Mouse (Mus musculus) midbrain, embryonic 10.5 days (tissue): ENCODE measurements at regions not wholly inside any gene's neighbourhood (a gene's known extent, or its start where the extent isn't known, plus 50 kb on each side); places are given as distances from the start of the nearest gene placed in this dataset.

Source experiments
- DNase-seq: peaks from one replicate; pipeline ENCODE4 v3.0.0-alpha.2; 2017; ENCODE audit warnings: low spot score
- H3K27ac ChIP-seq: fragments of 300-500 bp; sonication (generic); replicated peaks from 2 replicates; pipeline ENCODE4 v1.5.1; 2016; ENCODE audit warnings: mild to moderate bottlenecking
- H3K27me3 ChIP-seq: fragments of 300-500 bp; sonication (generic); 2 replicates; pipeline ENCODE4 v1.6.1; 2016; ENCODE audit warnings: low read depth, mild to moderate bottlenecking; ENCODE audit not compliant: poor library complexity, severe bottlenecking
- H3K36me3 ChIP-seq: fragments of 300-500 bp; sonication (generic); 2 replicates; pipeline ENCODE4 v1.6.1; 2016; ENCODE audit warnings: mild to moderate bottlenecking, moderate library complexity
- H3K4me1 ChIP-seq: fragments of 300-500 bp; sonication (generic); 2 replicates; pipeline ENCODE4 v1.6.1; 2016
- H3K4me3 ChIP-seq: fragments of 300-500 bp; sonication (generic); 2 replicates; pipeline ENCODE4 v1.5.1; 2016; ENCODE audit warnings: mild to moderate bottlenecking, moderate library complexity
- H3K9me3 ChIP-seq: fragments of 300-500 bp; sonication (generic); replicated peaks from 2 replicates; pipeline ENCODE4 v1.6.1; 2016; ENCODE audit warnings: mild to moderate bottlenecking
- WGBS: fragments of 180-500 bp; shearing (Covaris S2); methylation state at CpG from one replicate; pipeline ENCODE4 v1.1.7; 2016; 5-methylcytosine and 5-hydroxymethylcytosine counted together

- no peak overlapping the region for H3K4me3 ChIP-seq
- peaks cover under 1% of the 10 kb centered on the region; the same call in 1 of the 2 replicates for H3K4me1 ChIP-seq
- no peak overlapping the region for H3K27ac ChIP-seq
- H3K9me3 ChIP-seq: no peaks in the 10 kb centered on the region
- 89% methylated on average over 12 of the region's 12 CpGs for WGBS
- DNase-seq: no peak
- no peaks in the 10 kb centered on the region for H3K36me3 ChIP-seq
- H3K27me3 ChIP-seq: no peaks in the 10 kb centered on the region
Measured at GRCm38 (mm10) chr13:59393231-59393938, 191.6 kb downstream of the Agtpbp1 start.

- no peak overlapping the region for H3K4me3 ChIP-seq
- no peaks in the 10 kb centered on the region for H3K9me3 ChIP-seq
- no peak for DNase-seq
- peaks cover 6% of the 10 kb centered on the region for H3K4me1 ChIP-seq
- H3K36me3 ChIP-seq: no peaks in the 10 kb centered on the region
- no peak overlapping the region for H3K27ac ChIP-seq
- 85% methylated on average over 4 of the region's 4 CpGs for WGBS
- H3K27me3 ChIP-seq: no peaks in the 10 kb centered on the region
Measured at GRCm38 (mm10) chr13:59392828-59393227, 192.2 kb downstream of the Agtpbp1 start.

- WGBS: 83% methylated on average over 14 of the region's 14 CpGs
- peak; percentile 31 for DNase-seq
Measured at GRCm38 (mm10) chr13:59387627-59388325, 197.3 kb downstream of the Agtpbp1 start.

GRCm38 (mm10) chr13:59386935-59387540, 198.0 kb downstream of the Agtpbp1 start:
- WGBS: 80% methylated on average over 7 of the region's 7 CpGs
- no peak for DNase-seq
- Histone ChIP-seq H3K36me3 (no peaks in the 10 kb centered on the region), H3K27me3 (no peaks in the 10 kb centered on the region), H3K4me3 (no peak overlapping the region), H3K9me3 (no peaks in the 10 kb centered on the region), H3K4me1 (peaks cover 23% of the 10 kb centered on the region), H3K27ac (no peak overlapping the region)

More at GRCm38 (mm10) chr13:59387627-59388325, 197.3 kb downstream of the Agtpbp1 start:
- H3K27ac ChIP-seq: 0 out of 2 replicates have a peak overlapping the region, but pooled peaks have one; percentile 29
- no peak overlapping the region for H3K4me3 ChIP-seq
- no peaks in the 10 kb centered on the region for H3K36me3 ChIP-seq
- H3K4me1 ChIP-seq: peaks cover 23% of the 10 kb centered on the region
- H3K9me3 ChIP-seq: no peaks in the 10 kb centered on the region
- H3K27me3 ChIP-seq: no peaks in the 10 kb centered on the region

- Histone ChIP-seq H3K27ac (no peak overlapping the region), H3K36me3 (no peaks in the 10 kb centered on the region), H3K9me3 (no peaks in the 10 kb centered on the region), H3K27me3 (no peaks in the 10 kb centered on the region), H3K4me3 (no peak overlapping the region), H3K4me1 (peaks cover 23% of the 10 kb centered on the region)
- DNase-seq: peak; percentile 13
- WGBS: 73% methylated on average over 6 of the region's 6 CpGs
Measured at GRCm38 (mm10) chr13:59385824-59386223, 199.2 kb downstream of the Agtpbp1 start.

- Histone ChIP-seq H3K27me3 (no peaks in the 10 kb centered on the region), H3K9me3 (no peaks in the 10 kb centered on the region), H3K4me3 (no peak overlapping the region), H3K27ac (no peak overlapping the region), H3K4me1 (0 out of 2 replicates have a peak, but pooled peaks cover 6% of the 10 kb centered on the region), H3K36me3 (no peaks in the 10 kb centered on the region)
- no peak for DNase-seq
- 92% methylated on average over 12 of the region's 12 CpGs for WGBS
Measured at GRCm38 (mm10) chr13:59370141-59370816, 214.7 kb downstream of the Agtpbp1 start.

- DNase-seq: no peak
- H3K27me3 ChIP-seq: no peaks in the 10 kb centered on the region
- no peaks in the 10 kb centered on the region for H3K9me3 ChIP-seq
- WGBS: 86% methylated on average over 13 of the region's 13 CpGs
- 0 out of 2 replicates have a peak, but pooled peaks cover 6% of the 10 kb centered on the region for H3K4me1 ChIP-seq
- H3K4me3 ChIP-seq: no peak overlapping the region
- H3K36me3 ChIP-seq: no peaks in the 10 kb centered on the region
- no peak overlapping the region for H3K27ac ChIP-seq
Measured at GRCm38 (mm10) chr13:59368550-59369449, 216.2 kb downstream of the Agtpbp1 start.

- Histone ChIP-seq H3K27ac (no peak overlapping the region), H3K36me3 (no peaks in the 10 kb centered on the region), H3K4me1 (0 out of 2 replicates have a peak, but pooled peaks cover 6% of the 10 kb centered on the region), H3K27me3 (no peaks in the 10 kb centered on the region), H3K4me3 (no peak overlapping the region), H3K9me3 (no peaks in the 10 kb centered on the region)
- 42% methylated on average over 5 of the region's 5 CpGs for WGBS
- DNase-seq: peak; percentile 82
Measured at GRCm38 (mm10) chr13:59365460-59365859, 219.6 kb downstream of the Agtpbp1 start.

- Histone ChIP-seq H3K4me1 (0 out of 2 replicates have a peak, but pooled peaks cover 4% of the 10 kb centered on the region), H3K4me3 (no peak overlapping the region), H3K9me3 (no peaks in the 10 kb centered on the region), H3K27me3 (no peaks in the 10 kb centered on the region), H3K36me3 (no peaks in the 10 kb centered on the region), H3K27ac (no peak overlapping the region)
- 81% methylated on average over 10 of the region's 10 CpGs for WGBS
- no peak for DNase-seq
Measured at GRCm38 (mm10) chr13:59363428-59363827, 221.6 kb downstream of the Agtpbp1 start.

GRCm38 (mm10) chr13:59361323-59361722, 223.7 kb downstream of the Agtpbp1 start:
- 89% methylated on average over 7 of the region's 7 CpGs for WGBS
- Histone ChIP-seq H3K4me1 (peaks cover 4% of the 10 kb centered on the region; the same call in 1 of the 2 replicates), H3K4me3 (no peak overlapping the region), H3K36me3 (no peaks in the 10 kb centered on the region), H3K27me3 (no peaks in the 10 kb centered on the region), H3K27ac (no peak overlapping the region), H3K9me3 (no peaks in the 10 kb centered on the region)
- DNase-seq: no peak

GRCm38 (mm10) chr13:59360026-59360425, 225.0 kb downstream of the Agtpbp1 start:
- 81% methylated on average over 3 of the region's 3 CpGs for WGBS
- H3K36me3 ChIP-seq: no peaks in the 10 kb centered on the region
- H3K4me1 ChIP-seq: peaks cover 4% of the 10 kb centered on the region; the same call in 1 of the 2 replicates
- DNase-seq: no peak
- no peak overlapping the region for H3K4me3 ChIP-seq
- H3K27ac ChIP-seq: no peak overlapping the region
- H3K27me3 ChIP-seq: no peaks in the 10 kb centered on the region
- no peaks in the 10 kb centered on the region for H3K9me3 ChIP-seq
